Comparison of ENCODE assay signal across 12 mouse cellular contexts in the genomic region with DNA sequence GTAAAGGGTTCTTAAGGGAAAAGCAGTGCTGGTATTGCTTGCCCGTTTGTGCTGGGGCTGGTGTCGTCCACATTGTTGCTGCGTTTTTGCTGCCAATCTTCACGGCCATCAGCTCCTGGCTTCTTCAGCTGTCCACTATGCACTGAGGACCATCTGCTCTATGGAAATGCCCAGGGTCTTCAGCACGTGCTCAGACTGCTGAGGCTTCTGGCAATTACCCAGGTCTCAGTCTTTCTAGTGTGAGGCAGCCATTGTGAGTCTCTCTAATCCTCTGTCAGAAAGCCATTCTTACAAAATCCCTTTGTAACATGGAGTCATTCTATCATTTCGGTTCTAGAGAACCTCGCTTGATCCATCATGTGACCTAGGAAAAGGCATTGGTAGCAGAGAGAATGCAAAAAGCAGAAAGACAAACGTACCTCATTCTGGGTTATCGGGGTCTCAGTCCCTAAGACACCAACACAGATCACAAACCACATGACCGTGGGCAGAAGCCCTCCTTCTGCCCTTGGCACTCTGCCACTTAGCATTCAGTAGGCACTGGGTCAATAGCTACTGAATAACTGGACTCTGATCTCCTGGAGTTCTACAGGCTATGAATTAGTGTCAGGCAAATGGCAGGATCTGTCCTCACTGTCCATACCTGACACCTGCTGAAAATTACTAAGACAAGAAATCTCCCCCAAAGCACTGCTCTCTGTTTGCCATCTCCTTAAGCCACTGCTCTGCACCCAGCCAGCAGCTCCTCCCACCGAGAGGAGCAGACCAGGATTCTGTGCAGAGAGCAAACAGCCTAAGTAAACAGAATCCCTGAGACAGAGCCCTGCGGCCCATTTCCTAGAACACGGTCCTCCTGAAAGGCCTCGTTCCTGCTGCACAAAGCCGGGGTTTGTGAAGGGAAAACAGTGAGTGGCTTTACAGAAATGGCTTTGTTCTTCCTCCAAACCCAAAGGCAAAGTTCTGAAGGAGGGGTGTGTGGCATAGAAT.
A peak's percentile ranks its signal among the peaks of the same experiment; 100 is the strongest.
DNase-seq lines count a peak whose midpoint lies in the region.
"Had no signal": no experiment of that assay in that cellular context is flagged by ENCODE, and none has a peak within 500 bp of the region (broad histone marks: within the 10 kb centered on the region; RNA-seq: fewer than 3 reads in every experiment).

No protein-coding gene starts in this region.

- H3K4me3 ChIP-seq in midbrain, embryonic 10.5 days = no peak overlapping the region
- H3K4me3 ChIP-seq: layer of hippocampus, adult 2 months; limb, embryonic 15.5 days had no signal

- H3K36me3 ChIP-seq in midbrain, embryonic 10.5 days = no peaks in the 10 kb centered on the region
- H3K36me3 ChIP-seq: limb, embryonic 15.5 days had no signal

- peak; percentile 86 to 88 for DNase-seq in cerebellum, postnatal 10 days
- DNase-seq in cerebellum, adult 8-10 months = no peak
- DNase-seq in urinary bladder, postnatal 14 days (ENCODE audit: low spot score) = peak; percentile 25
- DNase-seq in urinary bladder, postnatal 10 days (ENCODE audit: low spot score) = no peak
- peak; percentile 33 for DNase-seq in midbrain, embryonic 10.5 days (ENCODE audit: low spot score)
- no peak for DNase-seq in urinary bladder, postnatal 4 days (ENCODE audit: low spot score in 2 of 2)
- no peak for DNase-seq in gastrocnemius, adult 8-10 months (ENCODE audit: low spot score in 2 of 2)
- no peak for DNase-seq in right cerebral cortex, postnatal 25 days
- DNase-seq: adrenal gland, adult 8-10 months; cerebellum, adult 9-10 months had no signal

- H3K27me3 ChIP-seq in midbrain, embryonic 10.5 days (ENCODE audit: low read depth, poor library complexity, severe bottlenecking) = peaks cover 91% of the 10 kb centered on the region

- H3K9me3 ChIP-seq in midbrain, embryonic 10.5 days (replicated peaks) = no peaks in the 10 kb centered on the region
- H3K9me3 ChIP-seq: limb, embryonic 15.5 days had no signal

- peaks cover 44% of the 10 kb centered on the region for H3K4me1 ChIP-seq in midbrain, embryonic 10.5 days

- 43% methylated on average over 15 of the region's 15 CpGs for WGBS in midbrain, embryonic 10.5 days

- peak overlapping the region; percentile 46; the same call in 1 of the 2 replicates for H3K27ac ChIP-seq in midbrain, embryonic 10.5 days (replicated peaks)
- H3K27ac ChIP-seq: layer of hippocampus, adult 2 months; limb, embryonic 15.5 days had no signal

Comparison
In these comparisons a context has a peak if more than half of its experiments do, and no peak if none do; other contexts are left out.
1. DNase-seq: peak in cerebellum, postnatal 10 days (2 of 2), urinary bladder, postnatal 14 days (single experiment) and midbrain, embryonic 10.5 days (single experiment); none in cerebellum, adult 8-10 months (single experiment), urinary bladder, postnatal 10 days (single experiment), urinary bladder, postnatal 4 days (0 of 2), gastrocnemius, adult 8-10 months (0 of 2) and right cerebral cortex, postnatal 25 days (single experiment).